Mouse (Mus musculus): Measurements from ENCODE around the gene Cd160.

The Cd160 gene

DNA sequence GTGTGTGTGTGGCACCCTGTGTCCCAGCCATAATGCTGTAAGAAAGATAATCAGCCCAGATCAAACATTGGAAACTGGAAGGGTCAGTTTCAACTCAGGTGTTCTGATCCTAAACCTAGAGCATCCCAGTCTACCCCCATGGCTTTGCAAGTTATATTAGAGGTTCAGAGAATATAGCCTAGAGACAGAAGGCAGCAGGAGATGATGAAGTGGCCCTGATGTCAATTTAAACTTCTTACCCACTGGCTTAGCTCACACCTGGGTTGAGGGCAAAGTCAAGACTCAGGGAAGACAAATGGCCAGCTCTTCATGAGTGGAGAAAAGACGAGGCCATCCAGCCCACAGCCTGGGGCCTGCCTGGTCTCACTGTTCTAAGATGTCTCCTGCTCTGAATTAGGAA lies at the start of gene Cd160, which contains the start of gene Pdzk1:
Gene Cd160 (minus strand): TSS at position 368 of the 400 bp plus-strand sequence.
Gene Pdzk1 (plus strand): TSS at position 301 of the 400 bp plus-strand sequence.
- DNase-seq (ENCODE audit: low read depth) = no peak

DNA sequence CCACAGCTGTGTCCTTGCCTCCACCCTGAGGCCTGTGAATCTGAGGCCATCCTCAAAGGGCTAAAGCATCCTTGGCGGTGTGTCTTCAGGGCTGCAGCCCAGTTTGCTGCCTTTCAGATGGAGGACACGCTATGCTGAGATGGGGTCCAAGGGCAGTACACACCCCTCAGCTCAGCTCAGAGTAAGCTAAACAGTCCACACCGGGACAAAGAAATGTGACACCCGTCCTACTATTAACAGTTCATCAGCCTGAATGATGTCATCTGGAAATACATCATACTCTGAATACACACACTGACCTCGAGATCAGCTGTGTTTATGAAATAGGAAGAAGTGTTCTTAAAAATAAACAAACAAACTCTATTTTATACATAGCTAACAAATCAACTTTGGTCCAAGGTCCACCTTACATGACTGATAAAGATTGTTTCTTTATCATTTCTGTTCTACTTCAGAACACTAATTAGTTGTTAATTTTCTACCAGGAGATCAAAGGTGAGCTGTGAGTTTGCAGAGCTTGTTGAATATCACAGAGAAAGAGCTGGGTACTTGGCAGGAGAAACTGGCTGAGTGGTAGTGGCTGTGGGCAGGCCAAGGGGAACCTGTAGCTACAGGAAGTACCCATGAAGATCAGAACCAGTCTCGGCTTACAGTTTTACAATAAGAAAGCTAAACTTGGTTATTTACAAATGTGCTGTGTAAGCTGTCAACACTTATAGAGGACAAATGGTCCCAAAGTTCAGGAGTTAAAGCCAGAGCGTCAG lies 45.8 kb upstream of the Cd160 start:
- DNase-seq (ENCODE audit: low read depth) = no peak

DNA sequence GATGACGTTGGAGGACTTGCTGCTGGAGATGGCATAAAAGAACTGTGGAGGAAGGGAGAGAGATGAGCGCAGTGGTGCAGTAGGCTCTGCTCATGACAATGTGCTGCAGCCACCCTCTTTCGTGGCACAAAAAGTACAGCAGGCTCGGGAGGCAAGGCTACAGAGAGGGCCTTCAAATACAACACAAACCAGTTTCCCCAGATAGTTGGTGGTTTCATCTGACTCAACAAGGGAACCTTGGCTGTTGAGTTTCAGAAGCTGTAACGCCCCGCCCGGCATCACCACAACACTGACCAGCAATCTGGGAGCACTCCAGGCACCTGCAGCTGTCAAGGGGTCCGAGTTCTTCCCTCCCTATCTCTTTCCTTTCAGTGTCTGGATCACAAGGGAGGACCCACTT lies 43.4 kb upstream of the Cd160 start:
- no peak for DNase-seq (ENCODE audit: low read depth)

DNA sequence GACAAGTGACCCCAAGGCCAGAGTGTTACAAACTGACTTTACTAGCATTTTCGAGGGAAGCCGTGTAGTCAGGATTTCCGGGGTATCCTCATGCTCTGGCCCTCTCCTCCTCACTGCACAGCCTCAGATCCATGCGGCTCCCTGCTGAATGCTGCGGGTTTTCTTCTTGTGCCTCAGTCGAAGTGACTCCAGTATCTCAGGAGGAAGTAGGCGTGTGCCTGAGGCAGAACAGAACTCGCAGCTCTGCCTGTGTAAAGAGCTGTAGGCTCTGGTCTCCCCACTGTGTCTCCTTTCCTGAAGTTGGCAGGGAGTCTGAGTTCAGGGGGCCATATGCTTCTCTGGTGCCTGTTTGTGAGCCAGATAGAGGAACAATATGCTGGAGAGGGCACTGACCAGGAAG lies 41.9 kb upstream of the Cd160 start:
- no peak for DNase-seq (ENCODE audit: low read depth)

DNA sequence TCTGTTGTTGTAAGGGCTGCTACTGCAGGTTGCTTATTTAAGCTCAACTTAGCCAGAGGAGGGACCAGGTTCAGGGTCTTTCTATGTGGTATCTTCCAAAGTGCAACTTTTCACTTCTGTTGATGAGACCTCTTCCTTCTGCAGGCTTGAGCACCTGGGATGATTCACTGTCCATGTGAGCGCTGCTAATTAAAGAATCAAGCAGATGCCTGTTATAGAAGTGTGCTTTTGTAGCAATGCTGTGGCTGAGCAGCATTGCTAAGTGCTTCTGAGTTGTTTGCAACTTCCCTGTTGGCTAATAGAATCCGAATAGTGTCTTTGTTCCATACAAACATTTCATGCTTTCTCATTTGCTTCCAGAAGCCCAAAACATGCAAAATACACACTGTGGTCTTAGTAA lies 41.1 kb upstream of the Cd160 start:
- no peak for DNase-seq (ENCODE audit: low read depth)

DNA sequence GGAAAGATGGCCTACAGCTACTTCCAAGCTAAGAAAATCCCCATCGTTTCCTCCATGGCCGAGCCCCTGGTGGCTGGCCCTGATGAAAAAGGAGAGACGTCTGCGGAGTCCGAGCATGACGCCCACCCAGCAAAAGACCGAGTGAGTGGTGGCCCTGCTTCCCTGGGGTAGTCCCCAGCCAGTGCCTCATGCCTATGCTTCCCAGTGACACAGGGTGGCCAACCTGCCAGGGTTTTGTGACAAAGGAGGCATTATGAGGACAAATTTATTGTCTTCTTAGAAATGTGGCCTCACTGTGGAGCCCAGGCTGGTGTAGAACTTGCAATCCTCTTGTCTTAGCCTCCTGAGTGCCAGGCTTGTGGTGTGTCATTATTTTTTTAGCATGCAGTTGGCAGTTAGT lies 39.9 kb upstream of the Cd160 start:
- DNase-seq (ENCODE audit: low read depth) = no peak

DNA sequence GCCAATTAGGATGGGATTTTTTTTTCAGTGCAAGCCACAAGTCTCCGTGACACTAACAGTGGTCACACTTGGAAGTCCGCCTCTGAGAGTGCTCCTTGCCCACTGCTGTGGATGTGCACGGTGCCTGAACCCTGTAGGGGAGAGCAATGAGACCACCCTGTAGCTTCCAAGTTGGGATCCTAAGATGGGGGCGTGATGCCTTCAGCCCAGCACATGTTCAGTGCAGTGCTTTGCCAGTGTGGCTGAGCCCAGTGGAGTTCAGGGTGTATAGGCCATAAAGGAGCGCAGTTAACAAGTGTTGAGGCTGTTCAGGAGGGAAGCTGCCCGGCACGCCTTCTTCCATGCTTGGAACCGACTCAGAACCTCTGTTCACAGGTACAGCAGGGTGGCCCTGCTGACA lies 39.4 kb upstream of the Cd160 start:
- DNase-seq (ENCODE audit: low read depth) = no peak

DNA sequence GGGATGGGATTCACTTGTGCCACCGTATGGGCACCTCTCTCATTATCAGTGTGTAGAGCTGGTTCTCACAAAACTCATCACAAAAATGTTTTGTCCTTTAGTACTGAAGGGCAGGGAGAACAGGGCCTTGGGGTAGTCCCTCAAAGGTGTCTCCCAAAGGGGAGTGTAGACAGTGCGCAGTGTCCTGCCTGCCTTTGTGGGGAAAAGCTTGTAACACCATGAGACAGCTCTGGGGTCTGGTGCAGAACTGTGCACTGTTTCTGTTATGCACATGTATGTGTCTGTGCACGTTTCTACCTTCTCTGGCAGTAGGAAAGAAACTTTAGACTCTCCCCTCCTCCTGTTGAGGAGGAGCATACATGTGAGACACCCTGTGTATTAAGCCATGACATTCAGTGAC lies 38.7 kb upstream of the Cd160 start:
- no peak for DNase-seq (ENCODE audit: low read depth)

DNA sequence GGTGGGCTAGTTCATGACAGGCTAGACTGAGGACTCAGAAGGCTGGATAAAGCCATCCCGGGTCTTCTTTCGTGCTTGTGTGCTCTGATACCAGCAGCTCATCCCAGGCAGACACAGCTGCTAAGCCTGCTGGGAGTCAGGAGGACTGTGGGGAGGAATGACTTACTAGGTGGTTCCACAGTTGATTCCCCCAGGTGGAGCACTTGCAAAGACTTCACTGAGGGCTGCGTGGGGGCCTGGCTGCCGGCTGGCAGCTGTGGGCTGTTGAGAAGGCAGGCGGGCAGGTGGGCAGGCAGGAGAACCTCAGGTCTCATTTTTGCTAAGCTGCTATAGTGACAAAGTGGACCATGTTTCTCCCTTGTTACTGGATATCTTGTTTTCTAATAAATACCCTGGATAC lies 31.3 kb upstream of the Cd160 start:
- no peak for DNase-seq (ENCODE audit: low read depth)

DNA sequence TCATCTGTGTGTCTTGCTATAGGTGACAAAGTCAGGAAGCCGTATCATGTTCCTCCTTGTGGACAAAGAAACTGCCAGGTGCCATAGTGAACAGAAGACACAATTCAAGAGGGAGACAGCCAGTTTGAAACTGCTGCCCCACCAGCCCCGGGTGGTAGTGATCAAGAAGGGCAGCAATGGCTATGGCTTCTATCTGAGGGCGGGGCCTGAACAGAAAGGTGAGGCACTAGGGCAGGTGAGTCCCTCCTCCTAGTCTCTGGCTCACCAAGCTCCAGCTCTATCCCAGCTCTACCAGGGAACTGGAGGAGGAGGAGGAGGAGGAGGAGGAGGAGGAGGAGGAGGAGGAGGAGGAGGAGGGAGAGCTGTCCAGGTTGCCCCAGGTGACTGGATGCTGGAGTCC lies 26.7 kb upstream of the Cd160 start:
- no peak for DNase-seq (ENCODE audit: low read depth)

DNA sequence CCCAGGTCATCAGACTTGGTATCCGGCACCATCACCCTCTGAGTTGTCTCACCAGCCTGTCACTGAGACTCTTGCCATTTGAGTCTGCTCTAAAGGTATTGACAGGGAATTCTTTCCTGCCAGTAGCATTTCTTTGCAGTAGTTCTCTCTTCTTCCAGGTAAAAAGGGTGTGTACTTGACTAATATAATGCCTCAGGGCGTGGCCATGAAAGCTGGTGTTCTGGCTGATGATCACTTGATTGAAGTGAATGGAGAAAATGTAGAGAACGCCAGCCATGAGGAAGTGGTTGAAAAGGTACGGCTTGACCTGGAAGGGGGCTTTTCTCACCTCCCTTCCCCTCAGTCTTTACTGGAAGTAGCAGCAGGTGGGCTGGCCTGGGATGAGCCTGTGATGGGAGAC lies 25.2 kb upstream of the Cd160 start:
- DNase-seq (ENCODE audit: low read depth) = no peak

DNA sequence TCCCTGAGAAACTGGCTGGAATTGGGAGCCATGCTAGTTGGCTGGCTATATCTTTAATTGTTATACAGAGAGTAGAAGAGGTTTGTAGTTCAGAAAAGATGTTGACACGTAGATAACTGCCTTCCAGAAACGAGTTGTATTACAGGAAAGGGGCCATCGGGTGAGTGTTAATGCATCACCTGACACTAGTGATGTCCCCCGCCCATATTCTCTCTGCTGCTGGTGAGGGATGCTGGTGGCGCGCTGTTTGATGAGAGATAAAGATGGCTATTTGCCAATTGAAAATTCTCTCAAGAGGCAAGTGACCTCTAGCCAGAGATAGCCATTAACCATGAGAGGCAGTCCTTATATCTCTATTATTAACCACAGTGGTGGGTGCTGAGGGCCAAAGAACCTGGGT lies 23.4 kb upstream of the Cd160 start:
- no peak for DNase-seq (ENCODE audit: low read depth)

DNA sequence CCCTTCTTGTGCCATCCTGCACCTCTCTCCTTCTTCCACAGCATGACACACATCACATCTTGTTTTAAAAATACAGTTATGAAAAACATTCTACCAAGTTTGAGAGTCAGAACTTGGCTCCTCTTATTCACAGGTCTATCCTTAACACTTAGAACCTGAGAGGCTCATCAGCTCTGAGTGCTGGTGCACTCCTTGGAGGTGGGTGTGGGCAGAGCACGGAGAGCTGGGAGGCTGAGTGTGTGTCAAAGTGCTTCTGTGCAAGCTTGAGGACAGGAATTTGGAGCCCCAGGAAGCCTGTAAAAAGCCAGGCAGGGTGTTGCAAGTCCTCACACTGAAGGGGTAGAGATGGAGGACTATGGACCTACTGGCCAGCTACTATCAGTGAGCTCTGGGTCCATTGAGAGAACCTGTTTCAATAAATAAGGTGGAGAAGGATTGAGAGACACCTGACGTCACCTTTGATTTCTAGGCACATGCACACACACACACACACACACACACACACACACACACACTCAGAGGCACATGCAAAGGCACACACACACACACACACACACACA lies 20.1 kb upstream of the Cd160 start:
- no peak for DNase-seq (ENCODE audit: low read depth)

DNA sequence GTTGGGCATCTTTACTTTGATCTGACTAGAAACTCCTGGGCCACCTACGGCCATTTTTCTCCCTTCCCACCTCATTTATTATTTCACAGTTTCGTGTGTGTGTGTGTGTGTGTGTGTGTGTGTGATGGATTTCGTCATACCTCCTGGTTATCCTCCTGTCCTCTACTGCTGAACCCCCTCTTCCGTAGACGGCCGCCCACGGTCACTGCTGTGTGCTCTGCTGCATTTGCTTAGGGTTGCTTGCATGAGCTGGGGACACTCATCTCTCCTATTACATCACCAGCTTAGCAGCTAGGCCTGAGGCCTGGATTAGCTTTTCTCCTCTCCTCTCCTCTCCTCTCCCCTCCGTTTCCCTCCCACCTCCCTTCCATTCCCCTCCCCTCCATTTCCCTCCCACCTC lies 19.3 kb upstream of the Cd160 start:
- no peak for DNase-seq (ENCODE audit: low read depth)

DNA sequence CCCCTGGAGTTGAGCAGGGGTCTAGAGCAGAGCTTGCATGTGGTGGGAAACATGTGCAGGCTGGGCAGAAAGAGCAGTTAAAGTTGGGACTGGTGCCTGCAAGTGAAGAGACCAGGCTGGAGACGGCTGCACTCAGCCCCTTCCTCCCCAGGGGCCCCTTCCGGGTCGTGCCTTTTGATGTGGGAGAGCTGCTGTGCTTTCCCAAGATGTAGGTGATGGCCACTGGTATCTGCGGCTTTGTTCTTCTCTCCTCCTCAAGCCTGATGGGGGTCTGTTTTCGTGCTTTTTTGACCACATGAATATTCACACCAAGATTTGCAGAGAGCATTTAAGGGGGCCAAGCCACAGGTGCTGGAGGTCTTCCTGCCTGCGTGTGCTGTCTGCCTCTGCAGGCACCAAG lies 18.5 kb upstream of the Cd160 start:
- peak; percentile 7 for DNase-seq (ENCODE audit: low read depth)

DNA sequence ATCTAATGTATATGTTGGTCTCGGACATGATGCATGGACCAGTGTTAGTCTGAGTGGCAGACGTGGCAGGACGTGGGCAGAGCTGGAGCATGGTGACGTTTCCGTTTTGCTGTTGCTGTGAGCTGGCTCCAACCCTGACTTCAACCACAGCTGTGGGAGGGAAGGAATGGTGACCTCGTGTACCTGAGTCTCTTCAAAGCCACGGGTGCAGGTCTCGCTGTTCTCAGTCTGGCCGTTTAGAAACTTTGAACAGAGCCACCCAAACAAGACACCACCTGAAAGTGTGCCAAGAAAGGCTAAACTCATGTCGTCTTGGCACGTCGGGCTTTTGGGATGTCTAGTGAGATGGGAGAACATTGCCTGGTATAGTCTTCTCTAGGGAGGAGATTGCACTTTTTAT lies 17.8 kb upstream of the Cd160 start:
- DNase-seq (ENCODE audit: low read depth) = no peak

DNA sequence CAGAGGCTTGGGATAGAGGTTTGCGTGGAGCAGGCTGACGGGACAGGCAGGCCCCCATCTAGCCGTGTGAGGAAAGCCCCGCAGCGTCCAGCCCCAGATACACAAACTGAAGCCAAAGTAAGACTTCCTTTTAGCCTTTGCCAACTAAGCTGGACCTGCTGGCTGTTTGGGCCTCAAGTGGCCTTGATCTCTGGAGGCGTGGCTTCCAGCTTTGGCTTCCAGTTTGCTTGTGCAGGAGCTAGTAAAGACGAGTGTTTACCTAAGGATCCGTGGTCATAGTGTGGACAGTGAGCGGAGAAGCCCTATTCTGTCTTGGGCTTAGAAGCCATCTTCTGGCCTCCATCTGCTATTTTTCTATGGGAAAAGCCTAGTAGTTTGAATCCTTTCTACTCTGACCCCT lies 16.7 kb upstream of the Cd160 start:
- no peak for DNase-seq (ENCODE audit: low read depth)

DNA sequence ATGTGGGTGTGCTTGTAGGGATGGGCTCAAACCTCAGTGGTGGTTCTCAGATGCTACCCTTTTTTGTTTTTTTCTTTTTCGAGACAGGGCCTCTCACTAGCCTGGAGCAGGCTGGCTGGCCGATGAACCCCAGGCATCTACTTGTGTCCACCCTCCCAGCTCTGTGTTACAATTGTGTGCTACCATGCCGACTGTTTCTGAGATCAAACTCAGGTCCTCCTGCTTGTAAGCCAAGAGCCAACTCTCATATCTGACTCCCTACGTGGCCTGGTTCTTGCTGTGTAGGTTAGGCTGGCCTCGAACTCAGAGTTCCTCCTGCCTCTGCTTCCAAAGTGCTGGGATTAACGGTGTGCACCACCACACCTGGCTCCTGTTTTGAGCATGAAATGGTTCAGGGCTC lies 16.0 kb upstream of the Cd160 start:
- no peak for DNase-seq (ENCODE audit: low read depth)

DNA sequence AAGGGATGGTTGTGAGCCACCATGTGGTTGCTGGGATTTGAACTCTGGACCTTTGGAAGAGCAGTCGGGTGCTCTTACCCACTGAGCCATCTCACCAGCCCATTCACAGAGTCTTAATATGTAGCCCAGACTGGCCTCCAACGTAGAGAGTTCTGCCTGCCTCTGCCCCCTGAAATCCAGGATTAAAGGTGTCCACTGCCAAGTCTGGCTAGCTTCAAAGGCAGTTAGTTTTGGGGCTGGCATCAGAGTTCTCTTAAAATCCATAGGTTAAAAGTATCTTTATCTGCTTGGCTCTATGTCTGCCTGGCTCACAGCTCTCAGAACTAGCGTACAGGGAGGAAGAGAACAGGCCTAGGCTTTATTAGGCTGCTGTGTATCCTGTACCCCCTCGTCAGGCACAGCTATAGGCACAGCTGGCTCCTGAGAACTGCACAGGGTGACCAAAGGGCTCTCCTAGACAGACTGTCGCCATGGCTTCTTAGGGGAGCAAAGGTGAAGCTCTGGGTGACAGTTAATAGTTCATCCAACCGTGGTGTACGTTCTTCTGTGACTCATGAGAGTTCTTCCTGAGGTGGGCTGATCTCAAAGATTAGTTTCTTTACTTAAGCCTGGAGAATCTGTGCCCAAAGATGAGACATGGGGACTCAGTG lies 10.0 kb upstream of the Cd160 start:
- no peak for DNase-seq (ENCODE audit: low read depth)

DNA sequence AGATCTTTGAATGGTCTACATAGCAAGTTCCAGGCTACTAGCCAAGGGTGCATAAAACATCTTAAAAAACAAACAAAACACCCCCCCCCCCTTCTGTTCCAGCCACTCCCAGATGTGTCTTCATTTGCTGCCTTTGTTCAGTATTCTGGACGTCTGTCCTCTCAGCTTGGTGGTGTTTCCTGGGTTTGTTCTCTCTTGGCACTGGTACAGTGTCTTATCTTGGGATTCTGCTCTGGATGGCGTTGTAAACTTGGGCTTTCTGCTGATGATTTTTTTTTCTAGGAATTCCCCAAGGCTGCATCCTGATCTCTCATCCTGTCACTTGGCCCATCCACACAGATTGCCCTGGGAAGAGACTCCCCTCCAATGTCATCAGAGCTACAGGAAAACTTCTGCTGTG lies 7.3 kb upstream of the Cd160 start:
- DNase-seq (ENCODE audit: low read depth) = no peak

DNA sequence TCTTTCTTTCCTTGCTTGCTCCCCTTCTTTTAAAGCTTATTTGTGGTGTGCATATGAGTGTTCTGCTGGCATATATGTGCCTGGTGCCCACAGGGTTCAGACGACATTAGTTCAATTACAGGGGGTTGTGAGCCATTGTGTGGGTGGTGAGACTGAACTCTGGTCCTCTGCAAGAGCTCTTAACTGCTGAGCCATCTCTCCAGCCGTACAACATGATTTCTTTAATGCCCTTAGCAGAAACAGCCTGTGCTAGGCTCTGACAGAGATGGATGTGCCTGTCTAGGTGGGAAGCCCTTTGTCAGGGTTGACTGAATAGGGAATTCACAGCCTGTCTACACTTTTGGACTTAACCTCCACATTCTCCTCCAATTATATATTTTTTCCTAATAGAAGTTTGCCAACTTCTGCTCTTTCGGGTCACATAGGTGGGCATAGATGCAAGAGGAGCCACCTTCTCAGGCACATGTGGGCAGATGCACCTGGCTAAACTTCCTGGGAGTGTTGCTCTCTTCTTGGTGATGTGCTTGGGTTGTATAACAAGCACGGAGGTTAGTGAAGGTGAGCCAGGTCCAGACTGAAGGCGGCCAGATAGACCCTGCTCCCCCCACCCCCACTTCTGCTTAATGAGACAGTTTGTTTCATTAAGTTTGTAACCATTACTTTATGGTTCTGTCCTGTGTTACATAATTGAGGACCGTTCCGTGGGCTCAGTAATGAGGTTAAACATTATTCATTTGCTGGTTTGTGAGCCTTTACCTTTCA lies 5.6 kb upstream of the Cd160 start:
- DNase-seq (ENCODE audit: low read depth) = no peak

DNA sequence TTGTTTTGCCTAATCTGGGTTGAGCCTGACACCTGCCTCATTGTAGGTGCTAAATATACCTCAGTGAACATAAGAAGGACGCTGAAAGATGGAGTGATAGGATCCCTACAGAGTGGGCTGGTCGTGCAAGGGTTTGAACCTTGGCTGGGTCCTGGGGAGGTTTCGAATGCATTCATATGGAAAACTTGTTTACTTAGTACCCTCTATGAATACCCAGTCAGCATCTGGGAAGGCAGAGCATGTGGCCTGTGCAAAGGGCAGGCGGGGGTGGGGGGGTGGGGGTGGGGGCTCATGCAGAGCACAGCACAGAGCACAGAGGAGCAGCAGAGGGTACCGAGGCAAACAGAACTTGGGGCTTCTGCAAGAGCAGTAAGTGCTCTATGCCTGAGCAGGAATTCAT lies 3.8 kb upstream of the Cd160 start:
- DNase-seq (ENCODE audit: low read depth) = no peak

DNA sequence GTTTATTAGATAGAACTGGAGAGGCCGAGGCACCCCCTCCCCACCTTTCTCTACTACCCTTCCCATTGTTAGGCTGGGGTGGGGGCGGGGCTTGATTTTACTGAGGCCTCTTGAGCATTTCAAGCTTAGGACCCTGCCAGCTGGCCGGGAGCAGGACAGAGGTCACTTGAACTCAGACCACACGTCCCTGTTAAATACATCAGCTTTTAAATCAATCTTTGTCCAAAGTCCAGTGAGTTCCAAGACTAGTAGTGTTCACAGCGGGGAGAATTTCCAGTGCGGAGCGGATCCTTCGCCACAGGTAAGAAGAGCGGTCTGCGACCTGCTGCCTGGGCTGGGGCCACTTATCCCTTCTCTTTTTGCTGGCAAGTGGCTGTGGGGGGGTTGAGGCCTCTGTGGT lies 705 bp upstream of the Cd160 start:
- DNase-seq (ENCODE audit: low read depth) = no peak
